In genomic region chr16:44139536-44140185, GRCm38 (mm10) we compare ENCODE assay signal across 8 mouse cellular contexts. TPM values are rescaled to one million over a fixed set of nuclear protein-coding genes. Genes with fewer than 3 reads are reported as not detected.
DNase-seq lines count a peak whose midpoint lies in the region; ATAC-seq and TF ChIP-seq lines count a peak whose summit lies in the region.

Gene Atp6v1a (minus strand): TSS chr16:44139705.
Gene Naa50 (plus strand): TSS chr16:44139830.

- in situ Hi-C loops in Patski (cut with MboI; ENCODE audit: low pct_unique_long_range_greater_than_20kb) = loop anchor here (25.0 kb wide), 1 partner anchor 1023 kb away; the partner anchor contains the start of genes Atg3 and Slc35a5

- H3K27ac ChIP-seq in hindbrain, embryonic 13.5 days = peak within 1 kb of the TSS; percentile 96
- peak within 1 kb of the TSS; percentile 97 for H3K27ac ChIP-seq in macrophage

- no peak for DNase-seq in Patski (ENCODE audit: low read depth, low spot score)
- peak; percentile 97 to 98 for DNase-seq in cerebellum, postnatal 10 days
- peak; percentile 86 to 90 for DNase-seq in frontal cortex, postnatal 10 days (ENCODE audit: low spot score in 2 of 2)
- peak; percentile 83 to 94 for DNase-seq in left cerebral cortex, adult 18-20 months (ENCODE audit: low spot score in 2 of 2)
- DNase-seq in right cerebral cortex, adult 18-20 months = peak; percentile 91
- DNase-seq in urinary bladder, postnatal 10 days (ENCODE audit: low spot score) = peak; percentile 66

- TF ChIP-seq CTCF in Patski (IDR thresholded peaks at IDR 0.05) = no peak

- WGBS in hindbrain, embryonic 13.5 days = under 1% methylated on average over 67 of the region's 71 CpGs
- 0% methylated on average over 67 of the region's 71 CpGs for WGBS in macrophage (ENCODE audit: missing documents)

- peak; percentile 58 for ATAC-seq in Patski
- peak; percentile 89 for ATAC-seq in hindbrain, embryonic 13.5 days (ENCODE audit: low FRiP score)

- no peaks in the 10 kb centered on the region for H3K9me3 ChIP-seq in hindbrain, embryonic 13.5 days

- POLR2A ChIA-PET in Patski (lab: Charles Lee) = interaction anchor here (0.8 to 1.2 kb wide), 3 partner anchors 33 to 73 kb away, joined by 3 read pairs; no protein-coding TSS in a partner anchor

- H3K79me2 ChIP-seq in macrophage (ENCODE audit: inconsistent target) = peaks cover 84% of the 10 kb centered on the region

- peak within 1 kb of the TSS; percentile 94 for H3K4me2 ChIP-seq in hindbrain, embryonic 13.5 days

- peak within 1 kb of the TSS; percentile 97 for H3K9ac ChIP-seq in hindbrain, embryonic 13.5 days

- peaks cover 22% of the 10 kb centered on the region for H3K4me1 ChIP-seq in hindbrain, embryonic 13.5 days (replicated peaks)

- H3K4me3 ChIP-seq in hindbrain, embryonic 13.5 days = peak within 1 kb of the TSS; percentile 96
- H3K4me3 ChIP-seq in macrophage (ENCODE audit: inconsistent target) = peak within 1 kb of the TSS; percentile 100

- no peaks in the 10 kb centered on the region for H3K36me3 ChIP-seq in hindbrain, embryonic 13.5 days
- H3K36me3 ChIP-seq in macrophage (ENCODE audit: inconsistent target) = no peaks in the 10 kb centered on the region

- no peaks in the 10 kb centered on the region for H3K27me3 ChIP-seq in Patski
- H3K27me3 ChIP-seq in hindbrain, embryonic 13.5 days = no peaks in the 10 kb centered on the region

- CTCF ChIA-PET in Patski (lab: Charles Lee) = interaction anchor here (1.0 to 1.5 kb wide), 3 partner anchors 20 to 87 kb away, joined by 3 read pairs; no protein-coding TSS in a partner anchor

RNA-seq across cellular contexts. Expression of gene Atp6v1a, which starts in this region (rescaled TPM):
- polyA plus RNA-seq in Patski (2021) (125 TPM), macrophage (2018) (331 to 394 TPM (median 358 TPM) in 3 replicates)
- polyA plus RNA-seq in hindbrain, embryonic 13.5 days (2015; fragmentation: Nextera tagmentation; extraction: Ambion mirVana) = 93.6 and 97.9 TPM in 2 replicates
- 100 to 1,000 TPM; 509 to 523 TPM for total RNA-seq in left cerebral cortex, adult 18-20 months (2021)
- total RNA-seq in macrophage (2018; cell fraction: chromatin; rRNA removed) = 100 to 1,000 TPM in 24 of 26 experiments, 10 to 100 TPM in 2; 65.9 to 497 (median 172) TPM
- total RNA-seq in macrophage (2018; cell fraction: cytosol; rRNA removed) = 100 to 1,000 TPM; 265 to 638 (median 449) TPM
- total RNA-seq in macrophage (2018; cell fraction: nucleus; rRNA removed) = 100 to 1,000 TPM; 187 to 425 (median 253) TPM

RNA-seq across cellular contexts. Expression of gene Naa50, which starts in this region (rescaled TPM):
- polyA plus RNA-seq in Patski (2021) (73.3 TPM), macrophage (2018) (75.9 to 167 TPM (median 101 TPM) in 3 replicates)
- polyA plus RNA-seq in hindbrain, embryonic 13.5 days (2015; fragmentation: Nextera tagmentation; extraction: Ambion mirVana) = 60.6 and 65.8 TPM in 2 replicates
- total RNA-seq in left cerebral cortex, adult 18-20 months (2021) = 10 to 100 TPM; 64.0 to 69.9 TPM
- 10 to 100 TPM in 23 of 26 experiments, 1 to 10 TPM in 3; 9.0 to 36.3 (median 14.4) TPM for total RNA-seq in macrophage (2018; cell fraction: chromatin; rRNA removed)
- 100 to 1,000 TPM in 12 of 26 experiments, 10 to 100 TPM in 14; 50.2 to 132 (median 88.5) TPM for total RNA-seq in macrophage (2018; cell fraction: cytosol; rRNA removed)
- total RNA-seq in macrophage (2018; cell fraction: nucleus; rRNA removed) = 10 to 100 TPM; 28.2 to 97.2 (median 42.2) TPM
